Mouse (Mus musculus) T-helper 17 cell (primary cell): ENCODE results near the gene Kyat1.
"Not testable (repeated sequence)": the region's sequence is repeated elsewhere in the genome, so short reads cannot be mapped to it uniquely, and the experiment has no call there.

Experiments used
- in situ Hi-C, 2 experiments: fragments of 300-600 bp; cut with MboI, MseI; formaldehyde crosslinking; loops; 1 replicate in 1 of 2; 2 replicates in 1 of 2; pipeline ENCODE4 v1.15.1; 2025; ENCODE audit warnings: high pct_unique_total_duplicates in 2 of 2

The Kyat1 gene

DNA sequence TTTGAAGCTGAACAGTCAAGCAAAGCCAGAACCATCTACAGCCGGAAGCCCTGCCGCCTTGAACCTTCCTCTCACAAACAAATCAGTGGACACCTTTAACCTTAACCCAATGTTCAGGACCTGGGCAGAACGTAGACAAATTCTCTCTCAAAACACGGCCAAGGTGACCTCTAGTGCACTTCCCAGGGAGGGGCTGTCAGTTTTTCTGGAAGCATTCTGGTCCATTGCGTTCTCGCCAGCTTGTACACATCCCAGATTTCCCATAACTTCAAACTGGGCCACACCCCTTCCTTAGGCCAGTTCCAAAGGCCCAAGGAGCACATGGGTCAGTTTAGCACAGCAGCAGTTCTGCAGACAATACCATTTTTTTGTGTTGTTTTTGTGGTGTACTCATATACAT is 9.8 kb upstream of the Kyat1 start:
- in situ Hi-C loops: no loop called here

DNA sequence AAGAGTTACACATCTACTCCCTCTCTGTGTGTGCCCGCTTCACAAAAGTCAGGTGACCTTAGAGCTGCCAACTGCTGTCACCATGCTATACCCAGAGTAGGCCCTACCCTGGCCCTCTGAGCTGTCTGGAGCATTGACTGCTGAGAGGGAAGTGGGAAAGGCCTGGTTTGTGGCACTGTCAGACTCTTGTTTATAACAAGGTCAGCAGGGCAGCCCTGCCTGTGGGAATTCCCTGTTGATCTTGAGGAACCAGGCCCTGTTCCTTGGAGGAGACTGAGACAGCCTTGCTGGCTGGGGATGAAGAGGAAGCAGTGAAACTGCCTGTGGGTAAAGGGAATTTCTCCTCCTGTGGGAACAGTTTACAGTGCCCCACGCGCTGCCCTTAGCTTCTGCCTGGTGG is 9.1 kb upstream of the Kyat1 start:
- in situ Hi-C loops: no loop called here

DNA sequence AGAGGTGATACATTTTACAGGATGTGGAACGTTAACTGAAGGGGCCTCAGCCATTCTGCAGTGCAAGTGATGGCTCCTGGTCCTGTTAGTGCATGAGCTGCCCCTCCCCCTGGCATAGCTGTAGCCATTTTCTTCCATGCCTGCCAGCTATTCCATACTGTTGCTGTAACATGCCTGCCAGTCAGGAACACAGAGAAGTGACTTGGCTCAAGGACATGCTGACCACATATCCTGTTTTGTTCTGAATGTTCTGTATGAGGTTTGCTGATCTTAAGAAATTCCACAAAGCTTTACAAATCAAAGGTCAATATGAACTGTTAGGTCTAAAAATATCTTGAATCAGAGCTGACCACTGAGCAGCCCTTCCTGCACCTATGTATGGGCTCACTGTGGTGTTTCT is 7.3 kb upstream of the Kyat1 start:
- in situ Hi-C loops: no loop called here

DNA sequence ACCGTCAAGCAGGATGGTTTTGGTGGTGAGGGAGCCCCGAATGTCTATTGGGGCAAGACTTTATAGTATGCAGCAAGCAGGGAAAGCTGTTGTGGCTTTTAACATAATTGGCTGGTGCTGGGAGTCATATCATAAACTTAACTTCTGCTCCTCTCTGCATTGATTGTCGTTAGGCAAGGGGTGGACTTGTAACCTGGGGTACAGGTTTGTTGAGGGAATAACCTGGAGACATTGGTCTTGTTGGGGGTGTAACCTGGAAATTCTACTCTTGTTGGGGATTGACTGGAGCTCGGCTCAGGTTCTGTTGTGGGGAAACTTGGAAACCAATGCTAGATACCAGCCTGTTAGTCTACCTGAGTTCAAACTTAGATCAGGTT is 6.5 kb upstream of the Kyat1 start:
- in situ Hi-C loops: no loop called here

DNA sequence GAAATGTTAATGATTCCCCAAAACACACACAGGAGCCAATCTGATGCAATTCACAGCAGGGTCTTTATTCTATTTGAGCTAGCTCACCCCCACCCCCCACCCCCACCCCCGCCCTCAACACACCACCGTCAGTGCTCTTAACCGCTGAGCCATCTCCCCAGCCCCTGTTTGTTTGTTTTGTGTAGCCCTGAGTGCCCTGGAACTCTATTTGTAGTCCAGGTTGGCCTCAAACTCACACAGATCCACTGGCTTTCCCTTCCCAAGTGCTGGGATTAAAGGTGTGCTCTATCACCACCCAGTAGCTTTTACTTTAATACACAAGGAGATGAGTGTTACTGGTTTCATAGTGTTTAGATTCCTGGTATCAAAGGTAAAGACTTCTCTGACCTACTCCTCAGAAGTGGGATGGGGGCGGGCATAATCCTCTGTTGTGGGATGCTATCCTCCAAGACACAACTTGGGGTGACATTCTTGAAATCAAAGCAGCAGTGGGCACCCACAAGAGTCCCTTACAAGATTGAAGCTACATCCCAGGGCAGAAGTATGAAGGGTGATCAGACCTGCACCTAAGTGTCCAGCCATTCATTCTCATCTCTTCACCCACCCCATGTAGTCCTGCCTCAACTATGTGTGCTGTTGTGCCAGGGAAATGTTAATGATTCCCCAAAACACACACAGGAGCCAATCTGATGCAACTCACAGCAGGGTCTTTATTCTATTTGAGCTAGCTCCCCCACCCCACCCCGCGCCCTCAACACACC is 5.9 kb upstream of the Kyat1 start:
- in situ Hi-C loops: no loop called here

DNA sequence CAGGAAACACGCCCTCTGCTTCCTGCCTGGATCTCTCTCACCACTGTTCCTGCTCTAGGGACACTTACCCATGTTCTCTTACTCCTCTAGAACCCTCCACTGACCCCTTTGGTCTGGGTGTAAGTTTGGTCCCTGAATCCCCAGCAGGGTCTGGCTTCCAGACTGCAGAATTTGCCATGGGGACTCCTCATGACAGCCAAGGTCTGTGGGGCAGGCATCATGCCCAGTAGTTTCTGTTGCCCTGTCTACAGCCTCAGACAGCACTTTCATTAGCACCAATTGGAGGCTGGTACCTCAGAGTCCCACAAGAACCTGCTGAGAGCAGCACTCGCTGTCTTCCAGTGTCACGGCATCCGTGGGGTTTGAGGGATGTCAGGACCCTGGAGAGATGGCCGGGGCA is 2.2 kb upstream of the Kyat1 start:
- in situ Hi-C loops: no loop called here

DNA sequence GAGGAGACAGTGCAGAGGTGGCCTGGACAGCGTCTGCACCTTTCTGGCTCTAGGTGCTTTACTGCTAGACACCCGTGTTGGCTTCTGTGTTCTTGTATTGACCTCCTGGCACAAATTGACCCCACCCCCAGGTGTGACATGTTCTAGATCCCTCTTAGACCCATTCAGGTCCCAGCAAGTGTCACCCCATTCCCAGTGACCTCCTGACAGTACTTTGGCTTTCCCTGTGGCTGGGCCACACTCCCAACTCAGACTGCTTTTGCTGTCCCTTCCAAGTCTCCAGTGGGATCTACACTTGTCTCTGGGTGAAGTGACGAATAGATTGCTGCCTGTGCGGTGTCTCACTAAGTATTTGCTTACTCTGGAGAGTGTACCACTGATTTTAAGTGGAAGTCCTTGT is 1.8 kb upstream of the Kyat1 start:
- in situ Hi-C loops: no loop called here

DNA sequence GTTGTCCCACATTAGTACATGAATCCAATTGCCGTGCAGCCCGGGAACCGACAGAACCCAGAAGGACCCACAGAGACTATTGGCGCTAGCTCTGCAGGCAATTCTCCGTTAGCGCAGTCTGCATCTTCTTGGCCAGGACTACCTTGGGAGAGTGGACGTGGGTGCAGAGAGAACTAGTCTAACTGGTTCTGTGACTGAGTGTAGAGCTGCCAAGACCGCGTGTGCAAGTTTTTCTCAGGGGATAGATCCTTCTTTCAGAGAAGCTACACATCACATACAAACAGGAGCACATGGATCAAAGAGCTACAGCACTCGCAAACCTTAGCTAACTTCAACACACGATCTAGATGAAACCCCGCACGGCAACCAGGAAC is 405 bp downstream of the Kyat1 start:
- in situ Hi-C loops: no loop called here

DNA sequence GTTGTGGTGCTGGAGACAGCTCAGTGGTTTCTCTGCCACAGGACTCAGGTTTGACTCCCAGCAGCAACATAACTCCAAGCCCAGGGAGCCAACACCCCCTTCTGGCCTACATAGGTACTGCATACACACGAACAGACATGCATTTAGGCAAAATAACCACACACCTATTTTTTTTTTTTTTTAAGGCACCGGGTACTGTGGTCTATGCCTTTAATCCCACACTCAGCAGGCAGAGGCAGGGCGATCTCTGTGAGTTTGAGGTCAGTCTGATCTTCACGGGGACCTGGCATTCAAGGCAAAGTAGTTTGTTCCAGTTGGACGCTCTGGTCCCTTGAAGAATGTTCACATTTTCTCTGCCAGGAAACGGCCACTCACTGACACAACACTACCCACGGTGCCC is 2.2 kb downstream of the Kyat1 start:
- in situ Hi-C loops: no loop called here

DNA sequence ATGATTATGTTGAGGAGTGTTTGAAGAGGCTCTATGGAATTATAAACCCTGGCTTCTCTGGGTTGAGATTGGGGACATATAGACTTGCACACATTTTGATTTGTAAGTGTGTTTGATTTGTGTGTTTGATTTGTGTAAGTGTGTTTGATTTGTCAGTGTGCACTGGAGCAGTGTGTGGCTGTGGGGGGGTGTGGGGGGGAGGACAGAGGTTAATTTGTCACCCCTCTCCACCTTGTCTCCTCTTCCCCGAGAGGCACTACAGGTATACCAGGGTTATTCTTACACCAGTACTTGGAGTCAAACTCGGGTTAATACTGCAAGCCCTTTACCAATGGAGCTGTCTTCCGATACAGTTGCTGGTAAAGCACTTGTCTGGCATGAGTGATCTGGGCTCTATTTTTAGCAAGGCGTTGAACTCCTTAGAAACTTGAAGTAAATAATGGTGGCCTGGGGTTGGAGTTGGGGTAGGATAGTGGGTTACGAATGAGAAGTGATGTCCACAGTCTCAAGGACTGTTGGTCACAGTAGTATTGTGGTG is 5.2 kb downstream of the Kyat1 start:
- in situ Hi-C loops: no loop called here

DNA sequence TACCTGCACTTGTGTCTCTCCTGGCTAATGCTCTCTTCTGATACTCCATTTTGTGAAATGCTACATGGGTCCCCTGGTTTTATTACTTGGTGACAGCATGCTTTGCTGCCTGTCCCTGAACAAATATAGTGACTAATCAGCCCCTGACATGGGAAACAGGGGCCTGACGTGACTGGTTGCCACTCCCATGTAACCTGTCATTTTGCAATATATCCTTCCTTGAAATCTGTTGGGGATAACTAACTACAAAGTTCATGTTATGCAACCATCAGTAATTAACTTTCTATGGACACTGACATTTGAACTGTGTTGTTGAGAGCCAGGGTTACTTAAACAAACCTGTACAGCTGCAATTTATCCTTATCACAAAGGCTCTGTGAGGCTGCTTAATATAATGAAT is 5.7 kb downstream of the Kyat1 start:
- in situ Hi-C loops: no loop called here

DNA sequence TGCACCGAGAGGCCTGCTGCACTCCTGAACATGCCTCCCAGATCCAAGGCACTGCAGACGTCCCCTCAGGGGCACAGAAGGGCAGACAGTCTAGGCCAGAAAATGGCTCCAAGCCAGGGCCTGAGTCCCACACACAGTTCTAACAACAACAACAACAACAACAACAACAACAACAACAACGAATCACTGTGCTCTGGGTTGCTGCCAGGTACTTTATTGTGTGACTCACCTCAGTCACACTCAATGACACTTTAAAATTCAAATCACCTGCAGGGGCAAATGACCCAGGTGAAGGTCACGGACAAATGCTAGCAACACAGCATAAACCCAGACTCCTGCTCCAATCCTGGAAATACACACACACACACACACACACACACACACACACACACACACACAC is 7.6 kb downstream of the Kyat1 start:
- in situ Hi-C loops: no loop called here

DNA sequence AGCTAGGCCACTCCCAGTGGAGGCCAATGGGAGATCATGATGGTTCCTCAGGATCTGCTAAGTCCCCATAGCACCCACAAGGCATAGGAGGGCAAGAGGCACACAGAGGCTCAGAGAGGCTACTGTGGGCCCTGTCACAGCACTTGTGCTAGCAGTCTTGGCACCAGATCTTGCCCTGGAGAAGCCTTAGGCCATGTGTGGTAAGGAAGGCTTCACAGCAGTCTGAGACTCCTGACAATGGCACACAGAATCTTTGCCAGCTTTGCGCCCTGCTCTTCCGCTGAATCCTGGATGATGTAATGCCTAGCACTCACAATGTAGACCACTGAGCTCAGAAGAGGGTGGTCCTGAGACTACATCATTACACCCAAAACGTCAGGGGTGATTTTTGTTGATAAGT is 11.0 kb downstream of the Kyat1 start:
- in situ Hi-C loops: loop anchor here in 1 of 2 experiments (5.0 kb wide), 1 partner anchor 53 kb away; no protein-coding TSS in a partner anchor

DNA sequence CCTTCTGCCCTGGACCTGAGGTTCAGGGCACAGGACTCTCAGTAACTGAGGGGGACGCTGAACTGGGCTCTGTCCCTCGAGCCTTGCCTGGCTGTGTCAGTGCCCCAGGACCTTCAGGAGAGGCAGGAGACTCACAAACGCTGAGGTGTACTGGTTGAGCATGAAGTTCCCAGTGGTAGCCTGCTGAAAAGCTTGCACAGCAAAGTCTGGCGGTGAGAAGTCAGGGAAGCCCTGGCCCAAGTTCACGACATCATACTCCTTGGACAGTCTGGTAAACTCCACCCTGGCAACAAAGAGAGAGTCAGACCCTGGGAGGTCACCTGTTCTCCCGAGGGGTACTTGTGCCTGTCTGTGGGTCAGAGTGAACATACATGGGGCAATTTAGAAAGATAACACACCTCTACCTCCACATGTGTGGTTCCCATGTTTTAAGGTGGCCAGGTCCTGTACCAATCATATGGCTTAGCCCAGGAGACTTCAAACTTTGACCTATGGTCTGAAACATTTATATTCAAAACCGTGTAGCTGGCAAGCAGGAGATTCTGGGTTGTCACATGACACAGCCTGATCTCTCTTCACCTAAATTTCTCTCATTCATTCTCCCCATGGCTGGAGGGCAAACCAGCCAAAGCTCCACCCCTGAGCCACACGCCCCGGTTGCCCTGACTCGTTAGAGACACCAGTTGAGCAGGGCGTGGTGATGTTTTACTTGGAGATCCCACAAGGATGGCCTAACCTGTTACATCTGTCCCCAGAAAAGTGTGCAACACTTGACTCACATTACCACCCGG is 13.7 kb downstream of the Kyat1 start:
- in situ Hi-C loops: loop anchor here in 1 of 2 experiments (5.0 kb wide), 1 partner anchor 55 kb away; no protein-coding TSS in a partner anchor

DNA sequence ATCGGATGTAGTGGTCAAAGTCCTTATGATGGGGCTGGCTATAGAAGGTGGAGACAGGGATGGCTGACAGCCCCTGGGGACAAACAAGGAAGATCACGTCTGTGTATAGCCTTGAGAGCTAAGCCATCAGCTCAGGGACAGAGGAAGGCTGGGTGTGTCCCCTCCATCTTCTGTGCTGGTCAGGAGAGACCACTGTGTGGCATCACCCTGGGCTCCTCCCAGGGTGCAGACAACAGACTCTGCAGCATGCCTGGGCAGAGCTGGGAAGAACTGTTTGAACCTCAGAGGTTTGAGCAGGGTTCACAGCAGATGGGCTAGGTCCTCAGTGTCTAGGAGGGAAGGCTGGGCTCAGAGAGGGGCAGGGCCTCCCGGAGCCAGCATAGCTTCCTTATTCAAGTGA is 20.0 kb downstream of the Kyat1 start:
- in situ Hi-C loops: loop anchor here in 1 of 2 experiments (5.0 kb wide), 1 partner anchor 97 kb away; the partner anchor contains the start of gene Gm28038

DNA sequence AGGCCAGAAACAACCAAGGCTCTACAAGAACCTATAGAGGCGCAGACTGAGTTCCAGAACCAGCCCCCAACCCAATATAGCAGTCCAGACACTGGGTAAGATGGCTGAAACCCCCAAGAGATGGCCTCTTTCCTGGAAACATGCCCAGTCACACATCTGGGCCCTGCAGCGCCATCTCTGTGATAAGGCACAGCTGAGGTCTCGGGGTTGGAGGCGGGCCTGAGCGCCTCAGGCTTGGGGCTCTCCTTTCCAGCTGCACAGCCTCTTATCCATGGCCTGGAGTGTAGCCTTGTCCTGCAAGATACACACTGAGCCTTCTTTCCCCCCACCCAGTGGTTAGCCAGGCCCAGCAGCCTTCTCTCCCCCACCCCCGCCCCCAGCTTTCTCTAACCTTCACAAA is 20.4 kb downstream of the Kyat1 start:
- in situ Hi-C loops: loop anchor here in 1 of 2 experiments (5.0 kb wide), 1 partner anchor 97 kb away; the partner anchor contains the start of gene Gm28038

DNA sequence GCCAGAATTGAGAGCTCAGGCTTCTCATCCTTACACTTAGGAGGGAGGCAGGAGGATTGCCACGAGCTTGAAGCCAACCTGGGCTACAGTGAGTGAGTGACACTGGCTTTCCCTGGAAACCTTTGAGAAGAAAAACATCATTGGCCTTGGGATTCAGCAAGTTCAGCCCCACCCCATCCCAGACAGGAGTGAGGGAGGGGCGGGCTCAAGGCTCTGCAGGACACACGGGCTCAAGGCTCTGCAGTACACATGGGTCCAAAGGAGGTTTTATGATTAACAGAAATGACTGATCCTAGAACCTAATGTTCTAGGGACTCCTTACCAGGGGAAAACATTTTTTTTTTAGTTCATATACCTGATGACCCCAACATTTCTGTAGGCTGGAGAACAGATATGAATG is 21.9 kb downstream of the Kyat1 start:
- in situ Hi-C loops: no loop called here

DNA sequence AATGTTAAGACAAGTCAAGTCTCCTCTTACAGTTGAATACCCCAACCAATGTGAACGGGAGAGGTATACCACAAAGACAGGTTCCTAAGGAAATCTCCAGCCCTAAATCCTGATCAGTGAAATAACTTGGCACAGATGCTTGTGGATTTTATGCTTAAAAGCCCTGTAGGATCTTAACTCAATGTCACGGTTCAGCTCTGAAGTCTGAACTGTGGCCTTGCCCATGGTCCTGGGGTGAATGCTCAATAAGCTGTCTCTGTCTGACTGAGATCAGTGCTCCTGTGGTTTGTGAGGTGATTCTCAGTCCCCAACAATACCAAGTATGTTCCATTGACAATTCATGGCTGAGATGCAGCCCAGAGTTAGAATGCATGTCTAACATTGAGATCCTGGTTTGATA is 23.2 kb downstream of the Kyat1 start:
- in situ Hi-C loops: no loop called here

DNA sequence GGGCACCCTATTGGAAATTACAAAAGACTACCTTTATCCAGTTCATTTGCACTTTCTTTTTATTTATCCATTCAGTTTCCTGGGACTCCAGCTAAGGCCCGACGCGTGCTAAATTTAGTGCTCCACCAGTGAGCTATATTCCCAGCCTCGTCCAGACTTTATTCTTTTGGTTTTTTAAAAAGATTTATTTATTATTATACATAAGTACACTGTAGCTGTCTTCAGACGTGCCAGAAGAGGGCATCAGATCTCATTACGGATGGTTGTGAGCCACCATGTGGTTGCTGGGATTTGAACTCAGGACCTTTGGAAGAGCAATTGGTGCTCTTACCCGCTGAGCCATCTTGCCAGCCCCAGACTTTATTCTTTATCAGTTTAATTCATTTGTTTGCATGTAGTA is 26.9 kb downstream of the Kyat1 start:
- in situ Hi-C loops: not testable (repeated sequence)

DNA sequence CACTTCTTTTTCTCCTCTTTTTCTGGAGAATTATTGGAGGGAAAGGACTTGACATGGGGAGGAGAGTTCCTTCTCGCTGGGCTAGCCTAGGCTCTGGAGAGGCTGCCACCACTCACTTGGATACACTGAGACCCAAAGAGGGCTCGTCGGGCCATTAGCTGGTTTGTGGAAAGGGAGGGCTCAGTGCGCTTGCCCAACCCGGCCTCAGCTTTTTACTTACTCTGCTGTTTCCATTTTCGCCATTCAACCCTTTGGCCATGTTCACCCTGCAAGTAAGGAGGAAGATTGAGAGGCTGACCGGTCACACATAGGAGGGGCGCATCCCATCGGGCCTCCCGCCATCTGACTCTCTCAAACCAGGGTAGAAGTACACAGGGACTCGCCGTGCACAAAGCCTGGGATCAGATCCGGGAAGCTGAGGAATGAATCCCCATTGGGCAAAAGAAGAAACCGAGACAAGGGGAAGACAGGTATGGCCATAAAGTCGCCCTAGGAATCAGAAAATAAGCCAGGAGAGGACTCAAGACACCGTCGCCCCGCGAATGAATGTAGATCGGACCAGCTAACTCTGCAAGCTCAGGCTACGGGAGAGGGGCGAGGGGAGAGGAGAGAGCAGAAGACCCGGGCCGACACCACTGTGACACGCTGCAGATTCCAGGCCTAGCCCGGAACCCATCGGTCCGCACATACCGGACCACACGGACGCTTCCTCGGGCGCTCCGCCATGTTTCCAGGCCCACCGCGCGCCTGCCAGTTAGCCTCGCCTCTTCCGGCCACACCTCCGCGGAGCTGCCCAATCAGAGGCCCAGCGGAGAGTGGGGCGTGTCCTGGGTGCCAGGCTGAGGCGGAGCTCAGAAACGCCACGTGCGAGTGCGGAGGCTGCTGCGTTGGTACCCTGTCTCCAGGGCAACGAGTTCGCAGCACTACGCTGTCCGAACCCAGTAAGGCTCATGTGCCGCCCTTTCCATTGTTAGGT is 27.7 kb downstream of the Kyat1 start, which contains the start of gene Spout1:
Gene Spout1, minus strand, starts transcription at position 760 of the 976 bp plus-strand sequence.
- in situ Hi-C loops: no loop called here

DNA sequence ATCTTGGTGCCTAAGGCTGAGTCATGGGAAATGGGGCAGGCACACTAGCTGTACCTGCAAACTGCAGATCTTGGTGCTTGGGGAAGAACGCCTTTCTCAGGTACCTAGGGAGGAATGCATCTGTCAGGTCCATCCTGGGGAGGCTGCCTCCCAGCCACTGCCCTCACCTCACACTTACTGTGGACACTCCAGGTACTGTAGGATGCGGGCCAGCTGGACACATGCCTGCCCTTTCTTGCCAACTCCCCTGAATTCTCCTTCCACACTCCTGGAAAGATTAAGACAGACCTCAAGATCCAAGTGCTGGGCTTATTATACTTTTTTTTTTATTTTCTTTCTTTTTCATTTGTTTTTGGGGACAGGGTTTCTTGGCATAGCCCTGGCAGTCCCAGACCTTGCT is 29.1 kb downstream of the Kyat1 start:
- in situ Hi-C loops: no loop called here
